Mouse (Mus musculus) limb, embryonic 13.5 days (tissue): ENCODE results near the gene Zbtb11. TPM values are rescaled to one million over a fixed set of nuclear protein-coding genes. Genes with fewer than 3 reads are reported as not detected.
"Not testable (repeated sequence)": the region's sequence is repeated elsewhere in the genome, so short reads cannot be mapped to it uniquely, and the experiment has no call there.

Experiments used
- ATAC-seq: fragments of 200-750 bp; cut with Nextera tagmentation; 2 replicates; pipeline ENCODE4 v1.8.0; 2017; ENCODE audit warnings: low read depth, moderate number of reproducible peaks, moderate TSS enrichment; ENCODE audit not compliant: low FRiP score
- H3K27ac ChIP-seq: fragments of 300-500 bp; sonication (generic); 2 replicates; pipeline ENCODE4 v1.5.1; 2015; ENCODE audit warnings: inconsistent platforms, mild to moderate bottlenecking, moderate library complexity
- H3K27me3 ChIP-seq: fragments of 300-500 bp; sonication (generic); 2 replicates; pipeline ENCODE4 v1.6.1; 2015; ENCODE audit warnings: mild to moderate bottlenecking, inconsistent platforms
- H3K36me3 ChIP-seq: fragments of 300-500 bp; sonication (generic); 2 replicates; pipeline ENCODE4 v1.6.1; 2015; ENCODE audit warnings: inconsistent platforms, mild to moderate bottlenecking, moderate library complexity
- H3K4me1 ChIP-seq: fragments of 300-500 bp; sonication (generic); 2 replicates; pipeline ENCODE4 v1.6.1; 2015; ENCODE audit warnings: inconsistent platforms
- H3K4me2 ChIP-seq: fragments of 300-500 bp; sonication (generic); replicated peaks from 2 replicates; pipeline ENCODE4 v1.6.1; 2015; ENCODE audit warnings: inconsistent platforms, mild to moderate bottlenecking, moderate library complexity
- H3K4me3 ChIP-seq: fragments of 300-500 bp; sonication (generic); 2 replicates; pipeline ENCODE4 v1.5.1; 2015; ENCODE audit warnings: moderate library complexity, mild to moderate bottlenecking, inconsistent platforms
- H3K9ac ChIP-seq: fragments of 300-500 bp; sonication (generic); 2 replicates; pipeline ENCODE4 v1.6.1; 2015; ENCODE audit warnings: mild to moderate bottlenecking, inconsistent platforms
- H3K9me3 ChIP-seq: fragments of 300-500 bp; sonication (generic); 2 replicates; pipeline ENCODE4 v1.6.1; 2016; ENCODE audit warnings: inconsistent platforms
- WGBS: fragments of 180-500 bp; shearing (Covaris S2); methylation state at CpG from one replicate; pipeline ENCODE4 v1.1.7; 2015; 5-methylcytosine and 5-hydroxymethylcytosine counted together
- polyA plus RNA-seq: library from polyadenylated mRNA; unstranded; fragments of >200 nt; fragmentation: Nextera tagmentation; extraction: Ambion mirVana; gene quantifications from 2 replicates; pipeline ENCODE4 v1.2.1, GENCODE M21; 2015

The Zbtb11 gene
- polyA plus RNA-seq, 1 experiment from 2014 or later = 23.0 TPM

- Histone ChIP-seq H3K4me1 (no peaks in the 10 kb centered on the region), H3K27me3 (no peaks in the 10 kb centered on the region), H3K36me3 (no peaks in the 10 kb centered on the region), H3K4me3 (no peak overlapping the region), H3K9ac (no peak overlapping the region), H3K4me2 (0 out of 2 replicates have a peak overlapping the region, but pooled peaks have one; percentile 3), H3K9me3 (no peaks in the 10 kb centered on the region), H3K27ac (no peak overlapping the region)
- WGBS = 43% methylated on average over 19 of the region's 19 CpGs
- ATAC-seq = peak; percentile 28; the same call in 1 of the 2 replicates
These were observed 22.6 kb upstream of the Zbtb11 start for GRCm38 (mm10) chr16:55950946-55951678.

- Histone ChIP-seq H3K4me1 (no peaks in the 10 kb centered on the region), H3K4me3 (no peak overlapping the region), H3K9me3 (no peaks in the 10 kb centered on the region), H3K27me3 (no peaks in the 10 kb centered on the region), H3K27ac (no peak overlapping the region), H3K9ac (no peak overlapping the region), H3K36me3 (no peaks in the 10 kb centered on the region), H3K4me2 (no peak overlapping the region)
- ATAC-seq = no peak
- 73% methylated on average over 7 of the region's 7 CpGs for WGBS
These were observed 21.9 kb upstream of the Zbtb11 start for GRCm38 (mm10) chr16:55951679-55952327.

- Histone ChIP-seq H3K27me3 (no peaks in the 10 kb centered on the region), H3K27ac (no peak overlapping the region), H3K9me3 (no peaks in the 10 kb centered on the region), H3K4me3 (no peak overlapping the region), H3K4me2 (no peak overlapping the region), H3K9ac (no peak overlapping the region), H3K4me1 (no peaks in the 10 kb centered on the region), H3K36me3 (no peaks in the 10 kb centered on the region)
- ATAC-seq = no peak
These were observed 20.9 kb upstream of the Zbtb11 start for GRCm38 (mm10) chr16:55952771-55953170.

- H3K9me3 ChIP-seq, H3K36me3 ChIP-seq, H3K9ac ChIP-seq, H3K4me2 ChIP-seq, ATAC-seq, H3K4me1 ChIP-seq, H3K4me3 ChIP-seq, H3K27ac ChIP-seq, H3K27me3 ChIP-seq: not testable (repeated sequence)
- WGBS = 89% methylated on average over 9 of the region's 9 CpGs
These were observed 19.5 kb upstream of the Zbtb11 start for GRCm38 (mm10) chr16:55954196-55954595.

- H3K4me3 ChIP-seq, H3K27ac ChIP-seq, H3K9me3 ChIP-seq, H3K4me1 ChIP-seq, H3K36me3 ChIP-seq, H3K9ac ChIP-seq, H3K27me3 ChIP-seq, ATAC-seq, H3K4me2 ChIP-seq: not testable (repeated sequence)
- WGBS = 87% methylated on average over 6 of the region's 11 CpGs
These were observed 10.6 kb upstream of the Zbtb11 start for GRCm38 (mm10) chr16:55963068-55963467.

- Histone ChIP-seq H3K9me3 (no peaks in the 10 kb centered on the region), H3K36me3 (peaks cover 13% of the 10 kb centered on the region), H3K4me1 (peaks cover 11% of the 10 kb centered on the region), H3K9ac (no peak overlapping the region), H3K4me2 (no peak overlapping the region), H3K27ac (no peak overlapping the region), H3K27me3 (no peaks in the 10 kb centered on the region), H3K4me3 (no peak overlapping the region)
- WGBS = 66% methylated on average over 4 of the region's 4 CpGs
- no peak for ATAC-seq
These were observed 9.3 kb upstream of the Zbtb11 start for GRCm38 (mm10) chr16:55964126-55964949.

GRCm38 (mm10) chr16:55966212-55966871 lies 7.3 kb upstream of the Zbtb11 start, which contains the start of gene Rpl24:
Rpl24 (plus strand) TSS chr16:55966275.
- Histone ChIP-seq H3K36me3 (peaks cover 33% of the 10 kb centered on the region), H3K9me3 (no peaks in the 10 kb centered on the region), H3K27me3 (no peaks in the 10 kb centered on the region), H3K4me3 (peak within 1 kb of the TSS; percentile 89), H3K27ac (peak within 1 kb of the TSS; percentile 84), H3K4me1 (peaks cover 23% of the 10 kb centered on the region), H3K4me2 (peak within 1 kb of the TSS; percentile 97), H3K9ac (peak within 1 kb of the TSS; percentile 92)
- peak; percentile 94 for ATAC-seq
- WGBS = under 1% methylated on average over 42 of the region's 42 CpGs

- peak overlapping the region; percentile 92 for H3K9ac ChIP-seq
- H3K27me3 ChIP-seq = no peaks in the 10 kb centered on the region
- H3K4me3 ChIP-seq = peak overlapping the region; percentile 89
- H3K4me1 ChIP-seq = peaks cover 28% of the 10 kb centered on the region
- no peak overlapping the region for H3K27ac ChIP-seq
- peaks cover 41% of the 10 kb centered on the region for H3K36me3 ChIP-seq
- whole genome bisulfite sequencing = 13% methylated on average over 1 of the region's 1 CpGs
- ATAC-seq = no peak
- H3K4me2 ChIP-seq = peak overlapping the region; percentile 97
- no peaks in the 10 kb centered on the region for H3K9me3 ChIP-seq
These were observed 6.5 kb upstream of the Zbtb11 start for GRCm38 (mm10) chr16:55967221-55967620.

GRCm38 (mm10) chr16:55969147-55969546 lies 4.5 kb upstream of the Zbtb11 start:
- Histone ChIP-seq H3K9ac (no peak overlapping the region), H3K27ac (no peak overlapping the region), H3K4me2 (0 out of 2 replicates have a peak overlapping the region, but pooled peaks have one; percentile 4), H3K4me3 (no peak overlapping the region), H3K9me3 (no peaks in the 10 kb centered on the region), H3K4me1 (peaks cover 35% of the 10 kb centered on the region), H3K27me3 (no peaks in the 10 kb centered on the region), H3K36me3 (peaks cover 42% of the 10 kb centered on the region)
- WGBS = 76% methylated on average over 3 of the region's 3 CpGs
- ATAC-seq = no peak

GRCm38 (mm10) chr16:55970416-55970815 lies 3.3 kb upstream of the Zbtb11 start:
- Histone ChIP-seq H3K27ac (no peak overlapping the region), H3K4me1 (peaks cover 39% of the 10 kb centered on the region), H3K36me3 (peaks cover 42% of the 10 kb centered on the region), H3K27me3 (no peaks in the 10 kb centered on the region), H3K9me3 (no peaks in the 10 kb centered on the region), H3K4me3 (no peak overlapping the region), H3K4me2 (no peak overlapping the region), H3K9ac (no peak overlapping the region)
- ATAC-seq = no peak
- WGBS = 95% methylated on average over 5 of the region's 5 CpGs

- Histone ChIP-seq H3K9me3 (no peaks in the 10 kb centered on the region), H3K4me1 (peaks cover 46% of the 10 kb centered on the region), H3K36me3 (peaks cover 42% of the 10 kb centered on the region), H3K4me2 (no peak overlapping the region), H3K27ac (no peak overlapping the region), H3K9ac (no peak overlapping the region), H3K27me3 (no peaks in the 10 kb centered on the region), H3K4me3 (no peak overlapping the region)
- 82% methylated on average over 6 of the region's 6 CpGs for WGBS
- no peak for ATAC-seq
These were observed 1.7 kb upstream of the Zbtb11 start for GRCm38 (mm10) chr16:55971735-55972615.
